Mouse (Mus musculus) retina, adult 2 months (tissue): ENCODE results near the gene Cdc20b.

Source experiments
- DNase-seq: peaks from one replicate; pipeline ENCODE4 v3.0.0-alpha.2; 2012; ENCODE audit warnings: low read depth, low spot score

The Cdc20b gene

GRCm38 (mm10) chr13:113094618-113095017, 59.7 kb downstream of the Cdc20b start:
- no peak for DNase-seq

DNA sequence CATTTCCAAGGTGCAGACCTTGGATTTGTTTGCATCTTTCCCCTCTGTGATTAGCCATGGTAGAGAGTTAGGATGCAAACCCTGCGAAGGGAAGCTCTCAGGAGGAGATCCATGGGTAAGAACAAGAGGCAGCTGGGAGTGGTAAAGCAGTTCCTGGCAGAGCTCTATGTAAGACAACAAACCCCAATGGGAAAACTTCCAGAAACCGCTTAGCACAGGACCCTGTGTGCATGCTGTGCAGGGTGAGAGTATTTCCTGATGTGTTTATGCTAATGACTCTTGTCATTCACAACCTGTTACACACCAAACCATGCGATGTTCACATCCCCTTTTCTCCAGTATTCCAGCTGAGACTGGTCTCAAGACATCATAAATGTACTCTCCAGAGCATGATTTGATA, 62.1 kb downstream of the Cdc20b start:
- no peak for DNase-seq

- DNase-seq = no peak
These were observed 63.5 kb downstream of the Cdc20b start for GRCm38 (mm10) chr13:113098406-113098805.

DNA sequence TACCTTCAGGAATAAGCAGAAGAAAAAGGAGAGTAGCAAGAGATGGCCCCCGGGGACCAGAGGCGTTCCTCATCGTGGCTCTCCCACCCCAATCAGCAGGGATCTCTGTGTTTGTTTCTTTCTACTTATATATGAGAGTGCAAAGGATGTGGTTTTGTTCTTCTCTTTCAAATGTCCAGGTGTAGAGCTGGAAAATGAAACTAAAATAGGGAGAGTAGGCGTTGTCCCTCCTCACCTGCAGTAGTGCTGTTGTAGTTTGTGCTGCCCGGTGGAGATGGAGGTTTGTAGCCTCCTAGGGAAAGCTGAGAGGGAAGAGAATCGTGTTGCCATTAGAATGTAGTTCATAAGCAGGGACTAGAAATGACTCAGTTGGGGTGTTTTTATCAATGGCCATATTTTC, 66.0 kb downstream of the Cdc20b start, which contains the start of gene Gzma:
Gene Gzma, minus strand, starts transcription at position 103 of the 400 bp plus-strand sequence.
- DNase-seq = no peak

- no peak for DNase-seq
These were observed 66.9 kb downstream of the Cdc20b start for GRCm38 (mm10) chr13:113101804-113102203.

- no peak for DNase-seq
These were observed 69.8 kb downstream of the Cdc20b start for GRCm38 (mm10) chr13:113104759-113105158.

- DNase-seq = no peak
These were observed 84.1 kb downstream of the Cdc20b start for GRCm38 (mm10) chr13:113118977-113119376.

- no peak for DNase-seq
These were observed 85.7 kb downstream of the Cdc20b start for GRCm38 (mm10) chr13:113120324-113121237.

- no peak for DNase-seq
These were observed 86.4 kb downstream of the Cdc20b start for GRCm38 (mm10) chr13:113121326-113121725.

DNA sequence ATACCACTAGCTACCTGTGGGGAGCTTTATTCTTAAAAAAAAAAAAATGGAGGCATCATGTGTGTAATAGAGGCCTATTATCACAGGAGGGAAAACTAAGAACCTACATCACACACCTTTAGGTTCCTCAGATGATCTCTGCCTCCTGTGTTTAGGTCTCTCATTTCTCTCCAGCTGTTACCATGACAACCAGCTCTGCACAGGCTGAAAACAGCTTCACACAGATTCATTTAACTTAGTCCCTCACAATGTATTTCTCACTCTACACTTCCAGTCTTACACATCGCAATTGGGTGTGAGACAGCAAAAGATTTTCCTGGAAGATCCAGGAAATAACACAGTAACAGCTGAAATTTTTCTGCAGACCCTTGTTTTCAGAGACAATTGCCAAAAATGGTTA, 95.1 kb downstream of the Cdc20b start:
- no peak for DNase-seq

- DNase-seq = no peak
These were observed 104.7 kb downstream of the Cdc20b start for GRCm38 (mm10) chr13:113139597-113139996.
